Mouse (Mus musculus): ENCODE data around the gene Ppp4r3a.
"Not testable (repeated sequence)": the region's sequence is repeated elsewhere in the genome, so short reads cannot be mapped to it uniquely, and the experiment has no call there.

The Ppp4r3a gene

GRCm38 (mm10) chr12:101028954-101029731 is 54.4 kb downstream of the Ppp4r3a start, which contains the start of gene Ccdc88c:
Ccdc88c (minus strand) TSS chr12:101029056.
- peak; percentile 83 for ATAC-seq (ENCODE audit: low TSS enrichment)

GRCm38 (mm10) chr12:101028247-101028953 is 55.1 kb downstream of the Ppp4r3a start:
- peak; percentile 2; the same call in 1 of the 2 replicates for ATAC-seq (ENCODE audit: low TSS enrichment)

- peak; percentile 28; the same call in 1 of the 2 replicates for ATAC-seq (ENCODE audit: low TSS enrichment)
Observed at GRCm38 (mm10) chr12:101027451-101028246, 55.9 kb downstream of the Ppp4r3a start.

GRCm38 (mm10) chr12:101026946-101027345 is 56.6 kb downstream of the Ppp4r3a start:
- ATAC-seq (ENCODE audit: low TSS enrichment), result peak; percentile 22; the same call in 1 of the 2 replicates

- ATAC-seq (ENCODE audit: low TSS enrichment), result no peak
Observed at GRCm38 (mm10) chr12:101026518-101026917, 57.0 kb downstream of the Ppp4r3a start.

- no peak for ATAC-seq (ENCODE audit: low TSS enrichment)
Observed at GRCm38 (mm10) chr12:101026025-101026424, 57.5 kb downstream of the Ppp4r3a start.

GRCm38 (mm10) chr12:101025379-101025778 is 58.1 kb downstream of the Ppp4r3a start:
- ATAC-seq (ENCODE audit: low TSS enrichment), result no peak

- no peak for ATAC-seq (ENCODE audit: low TSS enrichment)
Observed at GRCm38 (mm10) chr12:101024824-101025223, 58.7 kb downstream of the Ppp4r3a start.

GRCm38 (mm10) chr12:101023143-101023542 is 60.4 kb downstream of the Ppp4r3a start:
- no peak for ATAC-seq (ENCODE audit: low TSS enrichment)

GRCm38 (mm10) chr12:101022353-101022752 is 61.1 kb downstream of the Ppp4r3a start:
- no peak for ATAC-seq (ENCODE audit: low TSS enrichment)

- ATAC-seq (ENCODE audit: low TSS enrichment), result no peak
Observed at GRCm38 (mm10) chr12:101021484-101022226, 61.8 kb downstream of the Ppp4r3a start.

- ATAC-seq (ENCODE audit: low TSS enrichment), result peak; percentile 25; the same call in 1 of the 2 replicates
Observed at GRCm38 (mm10) chr12:101020210-101021015, 63.1 kb downstream of the Ppp4r3a start.

- no peak for ATAC-seq (ENCODE audit: low TSS enrichment)
Observed at GRCm38 (mm10) chr12:101019443-101019842, 64.1 kb downstream of the Ppp4r3a start.

GRCm38 (mm10) chr12:101019031-101019430 is 64.5 kb downstream of the Ppp4r3a start:
- 0 out of 2 replicates have a peak, but pooled peaks have one; percentile 31 for ATAC-seq (ENCODE audit: low TSS enrichment)

GRCm38 (mm10) chr12:101017971-101018371 is 65.5 kb downstream of the Ppp4r3a start:
- no peak for ATAC-seq (ENCODE audit: low TSS enrichment)

GRCm38 (mm10) chr12:101016412-101016928 is 67.0 kb downstream of the Ppp4r3a start:
- ATAC-seq (ENCODE audit: low TSS enrichment), result no peak

GRCm38 (mm10) chr12:101015926-101016325 is 67.6 kb downstream of the Ppp4r3a start:
- ATAC-seq (ENCODE audit: low TSS enrichment), result no peak

GRCm38 (mm10) chr12:101015165-101015560 is 68.3 kb downstream of the Ppp4r3a start:
- ATAC-seq (ENCODE audit: low TSS enrichment), result no peak

GRCm38 (mm10) chr12:101014549-101015164 is 68.8 kb downstream of the Ppp4r3a start:
- ATAC-seq (ENCODE audit: low TSS enrichment), result no peak

- not testable (repeated sequence) for ATAC-seq (ENCODE audit: low TSS enrichment)
Observed at GRCm38 (mm10) chr12:101013668-101014067, 69.8 kb downstream of the Ppp4r3a start.
